Mouse (Mus musculus) heart, embryonic 14.5 days (tissue): ENCODE results near the gene Gm20425. TPM values are rescaled to one million over a fixed set of nuclear protein-coding genes. Genes with fewer than 3 reads are reported as not detected.

Experiments used
- ATAC-seq: fragments of 200-750 bp; cut with Nextera tagmentation; 2 replicates; pipeline ENCODE4 v1.8.0; 2017; ENCODE audit warnings: low read depth, moderate TSS enrichment; ENCODE audit not compliant: insufficient number of reproducible peaks, insufficient read depth, low FRiP score
- H3K27ac ChIP-seq, 2 experiments: fragments of 200-500 bp in 1 of 2; fragments of 300-500 bp in 1 of 2; sonication (generic) in 1 of 2; replicated peaks in 1 of 2; 2 replicates each; pipeline ENCODE4 v1.5.1; 2012 to 2014; ENCODE audit warnings: low read depth in 2 of 2, low read length in 2 of 2, control low read depth in 1 of 2, mild to moderate bottlenecking in 1 of 2, mixed read lengths in 1 of 2; ENCODE audit not compliant: control insufficient read depth in 1 of 2, insufficient read depth in 1 of 2
- H3K27me3 ChIP-seq: fragments of 300-500 bp; sonication (generic); 2 replicates; pipeline ENCODE4 v1.6.1; 2014; ENCODE audit warnings: mild to moderate bottlenecking, low read length, control low read depth; ENCODE audit not compliant: control insufficient read depth, insufficient read depth
- H3K36me3 ChIP-seq: fragments of 300-500 bp; sonication (generic); 2 replicates; pipeline ENCODE4 v1.6.1; 2014; ENCODE audit warnings: mild to moderate bottlenecking, control low read depth, low read length, mixed read lengths; ENCODE audit not compliant: control insufficient read depth, insufficient read depth
- H3K4me1 ChIP-seq, 2 experiments: fragments of 200-500 bp in 1 of 2; fragments of 300-500 bp in 1 of 2; sonication (generic) in 1 of 2; 2 replicates each; pipeline ENCODE4 v1.6.1; 2012 to 2014; ENCODE audit warnings: low read length in 2 of 2, control low read depth in 1 of 2, mixed read lengths in 1 of 2; ENCODE audit not compliant: control insufficient read depth in 2 of 2, insufficient read depth in 2 of 2
- H3K4me2 ChIP-seq: fragments of 300-500 bp; sonication (generic); 2 replicates; pipeline ENCODE4 v1.6.1; 2014; ENCODE audit warnings: mild to moderate bottlenecking, low read length
- H3K4me3 ChIP-seq, 2 experiments: fragments of 200-500 bp in 1 of 2; fragments of 300-500 bp in 1 of 2; sonication (generic) in 1 of 2; 2 replicates each; pipeline ENCODE4 v1.5.1; 2012 to 2014; ENCODE audit warnings: low read length in 2 of 2, mild to moderate bottlenecking in 2 of 2, control low read depth in 1 of 2, low read depth in 1 of 2, moderate library complexity in 1 of 2; ENCODE audit not compliant: control insufficient read depth in 1 of 2, insufficient read depth in 1 of 2
- H3K9ac ChIP-seq: fragments of 300-500 bp; sonication (generic); 2 replicates; pipeline ENCODE4 v1.6.1; 2014; ENCODE audit warnings: mild to moderate bottlenecking, low read length
- H3K9me3 ChIP-seq: fragments of 300-500 bp; sonication (generic); 2 replicates; pipeline ENCODE4 v1.6.1; 2016; ENCODE audit warnings: low read length, control low read depth; ENCODE audit not compliant: control insufficient read depth
- WGBS: fragments of 180-500 bp; shearing (Covaris S2); extraction: QIAGEN DNeasy Blood & Tissue Kit; methylation state at CpG from one replicate; pipeline ENCODE4 v1.1.7; 2014; 5-methylcytosine and 5-hydroxymethylcytosine counted together
- polyA plus RNA-seq: library from polyadenylated mRNA; unstranded; fragments of >200 nt; fragmentation: Nextera tagmentation; extraction: Ambion mirVana; gene quantifications from 2 replicates; pipeline ENCODE4 v1.2.1, GENCODE M21; 2014

Gene Gm20425
- polyA plus RNA-seq, 1 experiment from 2014 or later: not detected

- Histone ChIP-seq H3K27me3 (peaks cover 5% of the 10 kb centered on the region; the same call in 1 of the 2 replicates), H3K4me1 (peaks cover 7% of the 10 kb centered on the region in 2 experiments), H3K27ac (no peak overlapping the region), H3K9ac (no peak overlapping the region), H3K36me3 (no peaks in the 10 kb centered on the region), H3K4me3 (no peak overlapping the region), H3K9me3 (peaks cover 3% of the 10 kb centered on the region; the same call in 1 of the 2 replicates), H3K4me2 (no peak overlapping the region)
- no peak for ATAC-seq
- 25% methylated on average over 4 of the region's 4 CpGs for WGBS
Observed at GRCm38 (mm10) chr9:103248618-103249017, 18.5 kb upstream of the Gm20425 start.

- H3K9me3 ChIP-seq: no peaks in the 10 kb centered on the region
- no peak overlapping the region for H3K27ac ChIP-seq
- H3K4me1 ChIP-seq: peaks cover 3 to 7% of the 10 kb centered on the region in 2 experiments
- H3K27me3 ChIP-seq: peaks cover 5% of the 10 kb centered on the region; the same call in 1 of the 2 replicates
- no peak overlapping the region for H3K9ac ChIP-seq
- no peak overlapping the region for H3K4me2 ChIP-seq
- no peak for ATAC-seq
- 77% methylated on average over 8 of the region's 8 CpGs for WGBS
- no peak overlapping the region for H3K4me3 ChIP-seq
- no peaks in the 10 kb centered on the region for H3K36me3 ChIP-seq
Observed at GRCm38 (mm10) chr9:103246526-103247168, 16.5 kb upstream of the Gm20425 start.

- Histone ChIP-seq H3K4me1 (peaks cover 3 to 4% of the 10 kb centered on the region in 2 experiments), H3K27ac (no peak overlapping the region), H3K4me2 (no peak overlapping the region), H3K36me3 (no peaks in the 10 kb centered on the region), H3K4me3 (no peak overlapping the region), H3K27me3 (peaks cover 5% of the 10 kb centered on the region; the same call in 1 of the 2 replicates), H3K9me3 (no peaks in the 10 kb centered on the region), H3K9ac (no peak overlapping the region)
- ATAC-seq: no peak
- WGBS: 91% methylated on average over 4 of the region's 4 CpGs
Observed at GRCm38 (mm10) chr9:103243640-103244039, 13.5 kb upstream of the Gm20425 start.

- no peak for ATAC-seq
- no peaks in the 10 kb centered on the region for H3K27me3 ChIP-seq
- no peaks in the 10 kb centered on the region for H3K4me1 ChIP-seq
- H3K4me3 ChIP-seq: no peak overlapping the region
- no peak overlapping the region for H3K4me2 ChIP-seq
- H3K36me3 ChIP-seq: no peaks in the 10 kb centered on the region
- no peak overlapping the region for H3K27ac ChIP-seq
- 79% methylated on average over 2 of the region's 2 CpGs for WGBS
- H3K9me3 ChIP-seq: no peaks in the 10 kb centered on the region
- H3K9ac ChIP-seq: no peak overlapping the region
Observed at GRCm38 (mm10) chr9:103241206-103241605, 11.1 kb upstream of the Gm20425 start.

- Histone ChIP-seq H3K36me3 (no peaks in the 10 kb centered on the region), H3K4me2 (no peak overlapping the region), H3K4me1 (no peaks in the 10 kb centered on the region), H3K9me3 (no peaks in the 10 kb centered on the region), H3K27ac (no peak overlapping the region), H3K27me3 (no peaks in the 10 kb centered on the region), H3K4me3 (no peak overlapping the region), H3K9ac (no peak overlapping the region)
- ATAC-seq: no peak
- 86% methylated on average over 6 of the region's 6 CpGs for WGBS
Observed at GRCm38 (mm10) chr9:103239471-103239870, 9.4 kb upstream of the Gm20425 start.

GRCm38 (mm10) chr9:103234565-103235165, 4.6 kb upstream of the Gm20425 start:
- ATAC-seq: no peak
- Histone ChIP-seq H3K4me2 (no peak overlapping the region), H3K27ac (no peak overlapping the region), H3K4me1 (peaks cover 5 to 8% of the 10 kb centered on the region in 2 experiments; a peak in 2 of 4 replicates), H3K27me3 (no peaks in the 10 kb centered on the region), H3K36me3 (no peaks in the 10 kb centered on the region), H3K9me3 (no peaks in the 10 kb centered on the region), H3K4me3 (no peak overlapping the region), H3K9ac (no peak overlapping the region)
- 73% methylated on average over 7 of the region's 7 CpGs for WGBS

GRCm38 (mm10) chr9:103234059-103234458, 4.0 kb upstream of the Gm20425 start:
- H3K4me3 ChIP-seq: no peak overlapping the region
- H3K27ac ChIP-seq: no peak overlapping the region
- no peak overlapping the region for H3K9ac ChIP-seq
- H3K9me3 ChIP-seq: no peaks in the 10 kb centered on the region
- H3K36me3 ChIP-seq: no peaks in the 10 kb centered on the region
- H3K27me3 ChIP-seq: no peaks in the 10 kb centered on the region
- no peak for ATAC-seq
- WGBS: 53% methylated on average over 7 of the region's 7 CpGs
- H3K4me2 ChIP-seq: no peak overlapping the region
- peaks cover 5 to 8% of the 10 kb centered on the region in 2 experiments; a peak in 2 of 4 replicates for H3K4me1 ChIP-seq
